Mouse (Mus musculus): ENCODE measurements around the gene Pex14.
"Not testable (repeated sequence)": the region's sequence is repeated elsewhere in the genome, so short reads cannot be mapped to it uniquely, and the experiment has no call there.

- TF ChIP-seq CTCF (conservative IDR thresholded peaks at IDR 0.05; ENCODE audit: low read length); NANOG (IDR thresholded peaks at IDR 0.05; ENCODE audit: borderline replicate concordance, low read length): not testable (repeated sequence)
Observed at GRCm38 (mm10) chr4:149100449-149100848, 773 bp upstream of the Pex14 start.
